Mouse (Mus musculus) R1 (cell line): ENCODE data around the gene Tax1bp1.

Experiments used
- DNase-seq: peaks from one replicate; pipeline ENCODE4 v3.0.0-alpha.2; 2018; ENCODE audit warnings: low read depth, low spot score

Tax1bp1 gene

GRCm38 (mm10) chr6:52796691-52797090, 83.2 kb downstream of the Tax1bp1 start:
- no peak for DNase-seq

GRCm38 (mm10) chr6:52797252-52797800, 83.8 kb downstream of the Tax1bp1 start:
- DNase-seq: no peak

DNA sequence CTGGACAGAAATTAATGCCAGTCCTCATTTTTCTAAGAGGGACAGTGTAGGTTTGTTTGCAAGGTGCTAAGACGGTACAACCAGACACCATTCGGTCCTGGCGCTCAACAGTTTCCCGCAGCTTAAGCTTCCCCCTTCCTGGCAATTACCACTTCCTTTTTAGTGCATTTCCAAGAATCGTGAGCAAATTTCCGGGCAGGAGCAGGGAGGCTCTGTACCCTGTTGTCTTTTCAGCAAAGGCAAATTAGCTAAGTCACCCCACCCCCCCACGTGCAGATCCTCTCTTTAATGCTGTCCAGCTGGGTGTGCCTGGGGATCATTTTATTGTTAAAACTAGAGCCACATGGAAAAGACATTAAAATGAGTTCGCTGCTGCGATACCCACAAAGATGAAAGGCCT, 88.7 kb downstream of the Tax1bp1 start:
- DNase-seq: peak; percentile 79

DNA sequence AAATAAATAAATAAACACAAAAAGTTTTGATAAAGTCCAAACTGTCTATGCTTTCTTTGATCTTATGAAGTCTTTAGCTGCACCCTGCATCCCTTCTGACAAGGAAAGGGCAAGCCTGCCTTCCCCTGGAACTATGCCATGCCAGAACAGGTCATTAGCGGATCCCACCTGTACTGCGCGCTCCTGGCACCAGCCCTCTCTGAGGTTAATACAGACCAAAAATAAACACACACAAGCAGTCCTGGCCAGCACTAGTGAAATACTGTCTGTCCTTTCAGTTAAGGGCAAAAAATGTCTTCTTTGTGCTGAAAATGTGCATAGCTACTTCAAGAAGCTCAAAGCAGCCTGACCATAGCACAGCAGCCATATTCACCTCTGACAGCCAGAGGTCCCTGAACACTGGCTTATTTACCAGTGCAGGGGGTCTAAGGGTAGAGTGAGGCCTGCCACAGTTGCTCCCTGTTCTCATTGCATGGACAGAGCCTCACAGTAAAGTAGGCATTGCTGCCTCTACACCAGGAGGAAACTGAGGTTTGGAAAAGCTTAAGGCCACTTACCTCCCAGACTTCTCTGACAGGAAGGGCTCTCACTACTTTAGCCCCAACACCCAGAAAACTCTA, 91.8 kb downstream of the Tax1bp1 start:
- DNase-seq: no peak
